Mouse (Mus musculus) gastrocnemius, postnatal 25 days (tissue): ENCODE data around the gene Rtl8a. TPM values are rescaled to one million over a fixed set of nuclear protein-coding genes. Genes with fewer than 3 reads are reported as not detected.
"Not testable (repeated sequence)": the region's sequence is repeated elsewhere in the genome, so short reads cannot be mapped to it uniquely, and the experiment has no call there.

ENCODE experiments used
- DNase-seq: peaks from one replicate; pipeline ENCODE4 v3.0.0; 2022
- long read RNA-seq, 2 experiments: library from polyadenylated mRNA; stranded (forward); transcript quantifications; one replicate each; pipeline ENCODE4 v2.0.0; 2021
- total RNA-seq, 2 experiments: library from RNA; stranded (reverse); gene quantifications; 1 replicate in 1 of 2; 2 replicates in 1 of 2; pipeline ENCODE4 v1.2.3; 2021

The Rtl8a gene
- 10 to 100 TPM; 72.3 to 78.7 TPM for total RNA-seq
- long read RNA-seq, experiment 1, transcript Rtl8a-201 (1 exons, 1,195 nt), result major isoform, 75 of 75 reads
- long read RNA-seq, experiment 1, partial matches to known transcripts, result 0 of 75 reads
- long read RNA-seq, experiment 1, other reads (novel, unspliced or antisense), result 0 of 75 reads
- long read RNA-seq, experiment 2, transcript Rtl8a-201 (1 exons, 1,195 nt), result major isoform, 58 of 58 reads
- long read RNA-seq, experiment 2, partial matches to known transcripts, result 0 of 58 reads
- long read RNA-seq, experiment 2, other reads (novel, unspliced or antisense), result 0 of 58 reads

DNA sequence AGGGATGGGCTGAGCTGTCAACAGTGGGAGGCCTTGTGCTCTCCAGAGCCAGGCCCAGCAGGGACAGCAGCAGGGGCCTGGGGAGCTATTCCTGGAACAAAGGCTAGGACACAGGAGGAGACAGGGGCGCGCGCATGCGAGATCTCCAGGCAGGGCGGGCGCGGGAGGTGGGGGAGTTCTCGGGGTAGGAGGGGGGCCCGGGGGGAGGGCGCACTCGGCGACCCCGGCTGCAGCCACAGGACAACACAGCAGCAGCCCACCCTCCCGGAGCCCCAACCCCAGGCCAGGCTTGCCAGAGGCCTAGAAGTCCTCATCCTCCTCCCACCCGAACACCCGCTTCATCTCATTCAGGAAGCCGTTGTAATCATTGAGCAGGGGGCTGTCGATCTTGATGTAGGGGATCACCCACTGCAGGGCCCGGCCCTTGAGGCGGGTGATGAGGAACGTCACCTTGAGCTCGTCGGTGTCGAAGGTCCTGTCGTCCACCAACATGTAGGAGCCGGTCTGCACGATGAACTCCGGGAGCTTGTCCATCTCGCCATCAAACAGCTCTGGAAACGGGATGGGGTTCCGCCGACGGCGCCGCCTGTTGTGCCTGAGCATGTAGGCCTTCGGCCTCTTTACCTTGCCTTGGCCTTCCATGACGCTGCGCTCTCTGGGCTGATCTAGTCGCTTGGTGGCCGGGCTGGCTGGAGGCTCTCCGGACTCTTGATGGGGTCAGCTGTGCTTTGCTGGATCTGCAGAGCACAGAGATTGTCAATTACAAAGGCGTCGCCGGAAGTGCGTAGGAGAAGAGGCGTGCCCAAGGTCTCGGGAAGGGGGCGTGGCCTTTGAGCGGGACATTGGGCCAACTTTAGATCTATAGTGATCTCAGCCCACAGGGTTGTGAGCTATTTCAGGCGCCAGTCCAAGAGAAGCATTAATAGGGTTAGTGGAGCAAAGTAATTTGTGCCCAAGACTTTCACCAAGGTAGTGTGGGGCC is at the start of gene Rtl8a:
TSS of gene Rtl8a (minus strand) at position 703 of the 982 bp plus-strand sequence.
- peak; percentile 64 for DNase-seq

GRCm38 (mm10) chrX:53693141-53693540 is 49.7 kb upstream of the Rtl8a start:
- DNase-seq, result no peak

DNA sequence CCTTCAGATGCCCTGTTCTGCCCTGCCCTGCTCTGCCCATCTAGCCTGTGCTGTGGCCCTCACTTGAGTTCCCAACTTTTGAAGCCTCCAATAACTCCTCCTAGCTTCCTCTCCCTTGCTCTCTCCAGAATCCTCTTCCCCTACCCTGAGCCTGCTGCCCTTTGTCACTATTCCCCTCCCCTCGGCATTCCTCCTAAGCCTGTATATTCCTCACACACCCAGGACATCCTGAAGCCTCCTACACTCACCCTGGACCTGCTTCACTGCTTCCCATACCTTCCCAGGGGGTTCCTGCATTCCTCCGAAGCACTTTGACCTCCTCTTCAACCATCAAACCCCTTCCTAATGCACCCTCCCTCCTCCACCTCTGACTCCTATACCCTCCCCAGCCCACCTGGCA is 48.6 kb upstream of the Rtl8a start:
- no peak for DNase-seq

DNA sequence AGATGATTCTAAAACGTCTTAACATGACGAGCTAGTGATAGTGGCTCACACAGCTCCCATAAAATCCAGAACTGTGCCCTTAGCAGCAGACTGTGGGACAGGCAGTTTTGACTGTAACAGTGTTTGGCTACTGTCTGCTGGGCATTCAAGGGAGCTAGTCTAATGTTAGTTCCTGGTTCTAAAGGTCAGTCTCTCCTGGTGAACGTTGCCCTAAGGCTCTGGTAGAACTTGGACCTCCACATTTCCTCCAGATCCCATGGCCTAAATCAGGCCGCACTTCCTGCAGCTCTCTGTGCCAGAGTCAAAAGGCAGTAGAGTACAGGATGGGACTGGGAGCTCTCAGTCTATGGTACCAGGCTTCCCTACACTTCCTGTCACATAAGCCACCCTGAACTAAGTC is 41.2 kb upstream of the Rtl8a start:
- not testable (repeated sequence) for DNase-seq

- not testable (repeated sequence) for DNase-seq
Observed at GRCm38 (mm10) chrX:53682650-53683049, 39.2 kb upstream of the Rtl8a start.

GRCm38 (mm10) chrX:53676943-53677342 is 33.5 kb upstream of the Rtl8a start:
- DNase-seq, result not testable (repeated sequence)

GRCm38 (mm10) chrX:53670696-53671095 is 27.2 kb upstream of the Rtl8a start:
- DNase-seq, result not testable (repeated sequence)

DNA sequence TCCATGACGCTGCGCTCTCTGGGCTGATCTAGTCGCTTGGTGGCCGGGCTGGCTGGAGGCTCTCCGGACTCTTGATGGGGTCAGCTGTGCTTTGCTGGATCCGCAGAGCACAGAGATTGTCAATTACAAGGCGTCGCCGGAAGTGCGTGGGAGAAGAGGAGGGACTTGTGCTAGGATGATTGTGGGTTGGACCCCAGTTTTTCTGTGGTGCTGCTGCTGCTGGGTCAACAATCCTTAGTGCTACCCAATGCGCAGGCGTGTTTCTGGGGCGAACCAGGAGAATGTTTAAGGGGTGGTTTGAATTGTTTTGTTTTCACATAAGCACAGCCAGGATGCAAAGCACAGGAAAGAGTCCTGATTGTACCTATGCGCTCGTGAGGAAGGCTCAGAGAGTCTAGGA is 26.8 kb upstream of the Rtl8a start, which contains the start of gene Rtl8b:
TSS of gene Rtl8b (minus strand) at position 115 of the 400 bp plus-strand sequence.
- DNase-seq, result peak; percentile 82

- not testable (repeated sequence) for DNase-seq
Observed at GRCm38 (mm10) chrX:53669557-53670270, 26.2 kb upstream of the Rtl8a start.

DNA sequence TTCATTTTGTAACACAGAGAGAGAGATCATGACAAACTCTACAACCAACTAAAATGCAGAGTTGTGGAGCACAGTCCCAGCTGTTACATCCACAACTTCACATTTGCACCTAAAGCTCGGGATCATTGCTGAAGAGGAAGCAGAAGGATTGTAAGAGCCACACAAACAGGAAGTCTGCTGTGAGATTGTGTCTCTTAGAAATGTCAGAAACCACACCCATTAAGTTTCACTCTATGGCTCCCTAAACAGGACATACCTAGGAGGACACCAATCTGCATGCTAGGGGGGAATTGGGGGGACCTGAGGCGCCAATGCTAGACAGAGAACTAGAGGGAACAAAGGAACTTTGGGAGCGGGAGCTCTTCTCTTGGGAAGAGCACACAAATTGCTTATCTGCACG is 9.4 kb upstream of the Rtl8a start:
- DNase-seq, result not testable (repeated sequence)

GRCm38 (mm10) chrX:53645885-53646284 is 2.4 kb upstream of the Rtl8a start:
- DNase-seq, result no peak

DNA sequence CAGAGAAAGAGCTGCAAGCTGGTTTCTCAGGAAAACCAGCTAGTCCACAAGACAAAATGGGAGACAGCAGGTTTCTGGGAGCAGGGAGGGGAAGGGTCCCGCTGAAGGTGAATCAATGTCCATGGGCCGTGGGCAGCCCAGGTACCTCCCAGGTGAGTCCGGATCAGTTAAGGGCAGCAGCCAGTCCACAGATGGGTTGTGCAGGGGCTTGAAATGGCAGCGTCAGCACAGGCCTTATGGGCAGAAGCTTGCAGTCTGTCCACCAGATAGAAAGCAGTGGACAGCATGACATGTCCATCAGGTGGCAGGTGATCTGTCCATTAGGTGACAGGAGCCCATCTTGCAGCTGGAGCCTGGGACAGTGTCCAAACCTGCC is 890 bp downstream of the Rtl8a start:
- DNase-seq, result not testable (repeated sequence)

- DNase-seq, result not testable (repeated sequence)
Observed at GRCm38 (mm10) chrX:53638107-53638506, 5.4 kb downstream of the Rtl8a start.

DNA sequence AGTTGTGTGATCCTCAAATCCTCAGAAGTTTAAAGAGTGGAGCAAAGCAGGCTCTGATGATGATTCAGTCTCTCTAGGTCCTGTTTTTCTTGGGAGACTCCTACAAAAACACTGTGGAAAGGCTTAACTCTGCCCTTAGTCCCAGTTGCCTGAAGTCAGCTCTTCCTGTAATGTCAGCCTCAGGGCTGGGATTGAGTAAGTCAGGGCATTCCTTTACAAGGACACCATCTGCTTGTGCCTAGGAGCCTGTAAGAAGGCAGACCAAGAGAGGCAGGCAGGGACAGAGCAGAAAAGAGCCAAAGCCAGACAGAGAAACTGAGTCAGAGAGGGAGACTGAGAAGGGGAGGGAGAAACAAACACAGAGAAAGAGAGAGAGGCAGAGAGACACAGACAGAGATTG is 32.1 kb downstream of the Rtl8a start:
- not testable (repeated sequence) for DNase-seq

DNA sequence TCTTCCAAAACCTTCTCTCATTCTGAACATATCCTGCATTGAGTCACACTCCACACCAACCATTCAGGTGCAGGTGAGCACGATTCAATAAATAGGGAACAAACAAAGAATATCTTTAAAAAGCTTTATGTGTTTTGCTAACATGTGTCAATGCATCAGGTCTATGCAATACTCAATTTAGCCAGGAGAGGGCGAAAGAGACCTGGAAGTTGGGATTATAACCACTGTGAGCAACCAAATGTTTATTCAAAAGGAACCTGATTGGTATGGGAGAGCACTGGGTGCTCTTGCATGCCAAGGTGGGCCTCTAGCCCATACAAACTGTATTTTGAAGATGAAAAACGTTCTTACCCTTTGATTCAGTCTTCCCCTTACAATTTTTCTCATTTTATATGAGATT is 32.9 kb downstream of the Rtl8a start:
- no peak for DNase-seq

- DNase-seq, result not testable (repeated sequence)
Observed at GRCm38 (mm10) chrX:53608879-53609278, 34.6 kb downstream of the Rtl8a start, which contains the start of gene Gm14597. Gene Gm14597 (minus strand): TSS chrX:53608979.

DNA sequence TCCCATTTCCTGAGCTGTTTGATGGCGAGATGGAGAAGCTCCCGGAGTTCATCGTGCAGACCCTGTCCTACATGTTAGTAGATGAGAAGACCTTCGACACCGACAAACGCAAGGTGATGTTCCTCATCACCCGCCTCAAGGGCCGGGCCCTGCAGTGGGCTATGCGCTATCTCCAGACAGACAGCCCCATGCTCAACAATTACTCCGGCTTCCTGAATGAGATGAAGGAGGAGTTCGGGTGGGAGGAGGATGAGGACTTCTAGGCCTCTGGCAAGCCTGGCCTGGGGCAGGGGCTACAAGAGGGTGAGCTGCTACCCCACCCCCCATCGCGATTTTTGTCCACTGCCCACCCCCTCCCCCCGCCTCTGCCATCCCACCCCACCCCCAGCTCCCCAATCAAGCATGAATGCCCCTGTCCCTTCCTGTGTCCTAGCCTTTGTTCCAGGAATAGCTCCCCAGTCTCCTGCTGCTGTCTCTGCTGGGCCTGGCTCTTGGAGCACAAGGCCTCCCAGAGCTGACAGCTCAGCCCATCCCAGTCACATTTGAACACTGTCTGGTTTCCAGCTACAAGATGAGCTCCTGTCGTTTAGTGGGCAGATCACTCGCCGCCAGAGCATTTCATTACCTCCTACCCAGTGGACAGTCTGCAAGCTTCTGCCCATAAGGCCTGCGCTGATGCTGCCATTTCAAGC is 35.2 kb downstream of the Rtl8a start:
- DNase-seq, result no peak

DNA sequence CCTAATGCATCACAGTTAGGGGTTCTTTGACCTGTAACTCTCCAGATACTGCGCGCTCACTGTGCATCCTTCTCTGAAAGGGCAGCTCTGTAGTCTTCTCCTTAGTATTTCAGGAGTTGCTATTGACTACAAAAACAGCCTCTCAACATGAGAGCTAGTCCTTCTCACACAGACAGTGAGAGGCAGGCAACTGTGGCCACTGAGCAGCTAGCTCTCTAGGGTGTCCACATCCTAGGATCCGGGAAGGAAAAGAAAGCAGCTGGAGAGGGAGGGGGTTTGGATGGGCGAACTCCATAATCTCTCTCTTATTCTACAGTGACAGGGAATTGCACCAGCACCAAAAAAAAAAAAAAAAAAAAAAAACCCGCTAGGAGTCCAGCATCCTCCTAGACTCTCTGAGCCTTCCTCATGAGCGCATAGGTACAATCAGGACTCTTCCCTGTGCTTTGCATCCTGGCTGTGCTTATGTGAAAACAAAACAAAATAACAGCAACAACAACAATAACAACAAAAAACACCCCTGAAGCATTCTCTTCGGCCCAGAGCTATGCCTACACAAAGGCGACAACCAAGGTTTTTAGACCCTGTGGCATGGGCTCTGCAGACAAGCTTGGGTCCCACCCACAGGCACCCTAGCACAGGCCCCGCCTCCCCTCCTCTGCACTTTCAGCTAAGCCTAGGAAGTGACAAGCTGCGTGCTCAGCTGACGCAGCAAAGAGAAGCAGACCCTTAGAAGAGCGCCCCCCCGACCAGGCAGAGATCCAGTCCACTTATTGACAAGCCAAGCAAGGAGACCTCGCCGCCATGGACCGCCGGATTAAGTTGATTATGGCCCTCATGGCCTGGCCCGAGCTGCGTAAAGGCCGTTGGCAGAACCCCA is 36.0 kb downstream of the Rtl8a start, which contains the start of gene Rtl8c:
TSS of gene Rtl8c (plus strand) at position 791 of the 880 bp plus-strand sequence.
- DNase-seq, result peak; percentile 42

DNA sequence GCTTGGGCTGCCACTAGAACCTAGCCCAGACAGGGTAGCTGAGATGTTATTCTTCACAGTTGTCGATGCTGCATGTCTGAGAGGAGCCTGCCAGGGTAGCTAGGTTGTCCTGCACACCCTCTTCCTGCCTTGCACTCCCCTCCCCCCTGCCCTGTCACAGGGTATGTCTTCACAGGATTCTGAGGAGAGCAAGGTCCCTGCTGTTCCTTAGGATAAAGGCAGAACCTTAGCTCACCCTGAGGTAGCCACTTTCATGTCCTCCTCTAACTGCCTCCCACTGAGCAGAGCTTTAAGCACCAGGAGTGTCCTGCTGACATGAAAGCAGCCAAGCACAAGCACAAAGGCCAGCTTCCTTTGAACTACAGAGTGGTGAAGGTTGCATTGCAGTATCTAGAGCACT is 37.3 kb downstream of the Rtl8a start:
- DNase-seq, result not testable (repeated sequence)

- DNase-seq, result not testable (repeated sequence)
Observed at GRCm38 (mm10) chrX:53599993-53600392, 43.5 kb downstream of the Rtl8a start.
